Mouse (Mus musculus) T-helper 17 cell (primary cell): ENCODE measurements at regions not wholly inside any gene's neighbourhood (a gene's known extent, or its start where the extent isn't known, plus 50 kb on each side); places are given as distances from the start of the nearest gene placed in this dataset.

Source experiments
- in situ Hi-C, 2 experiments: fragments of 300-600 bp; cut with MboI, MseI; formaldehyde crosslinking; loops; 1 replicate in 1 of 2; 2 replicates in 1 of 2; pipeline ENCODE4 v1.15.1; 2025; ENCODE audit warnings: high pct_unique_total_duplicates in 2 of 2

- in situ Hi-C loops, result no loop called here
Measured at GRCm38 (mm10) chr1:186312698-186313097, 195.6 kb upstream of the Lyplal1 start.

DNA sequence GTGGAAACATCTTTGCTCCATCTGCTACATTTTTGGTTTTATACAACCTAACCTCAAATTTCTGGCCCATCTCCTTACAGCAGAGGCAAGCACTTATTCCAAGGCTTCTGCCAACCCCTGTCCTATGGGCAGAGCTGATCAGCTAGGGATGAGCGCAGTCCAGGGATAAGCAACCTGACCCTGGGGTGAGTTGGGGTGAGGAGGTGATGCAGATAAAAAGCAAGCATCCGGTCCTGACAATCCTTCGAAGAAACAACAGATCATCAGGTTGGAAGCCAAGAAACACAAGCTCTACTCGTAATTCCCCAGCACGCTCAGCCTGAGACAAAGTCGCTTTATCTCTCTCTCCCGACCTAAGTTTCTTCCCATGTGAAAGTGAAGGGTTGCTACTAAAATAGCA lies 194.9 kb upstream of the Lyplal1 start:
- in situ Hi-C loops, result no loop called here

DNA sequence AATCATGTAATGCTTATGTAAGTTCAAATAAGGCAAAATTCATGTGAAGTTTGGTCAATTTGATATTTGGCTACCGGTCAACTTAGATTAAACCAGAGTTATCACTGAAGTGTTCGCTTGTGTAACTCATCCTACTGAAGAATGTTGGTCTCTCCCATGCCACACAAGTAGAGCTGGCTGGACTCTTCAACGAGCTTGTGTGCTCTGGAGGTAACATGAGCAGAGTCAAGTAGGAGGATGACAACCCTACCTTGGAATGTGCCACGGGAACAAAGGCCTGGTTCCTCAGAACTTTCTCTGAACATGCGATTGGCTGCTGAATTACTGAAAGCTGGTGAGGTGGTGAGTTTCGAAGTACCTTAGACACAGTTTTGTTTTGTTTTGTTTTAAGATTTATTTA lies 190.5 kb upstream of the Lyplal1 start:
- in situ Hi-C loops, result no loop called here

DNA sequence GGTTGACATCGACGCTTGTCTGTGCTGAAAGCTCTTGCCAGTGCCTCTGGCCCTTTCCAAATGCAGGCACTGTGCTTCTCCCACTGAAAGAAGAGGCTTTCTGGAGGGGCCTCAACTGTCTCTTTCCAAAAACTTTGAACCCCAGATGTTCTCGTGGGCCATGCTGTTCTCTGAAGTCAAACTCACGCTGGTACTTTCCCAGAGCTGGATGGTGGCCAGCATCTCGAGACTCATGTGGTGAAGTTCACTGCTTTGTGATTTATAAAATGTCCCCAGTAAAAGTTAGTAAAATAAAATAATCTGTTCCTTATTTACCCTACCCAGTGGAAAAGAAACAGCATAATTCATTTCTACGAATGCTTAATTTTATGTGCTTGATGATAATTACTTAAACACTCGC lies 180.4 kb upstream of the Lyplal1 start:
- in situ Hi-C loops, result no loop called here

GRCm38 (mm10) chr1:186295201-186295600 lies 178.1 kb upstream of the Lyplal1 start:
- in situ Hi-C loops, result no loop called here

GRCm38 (mm10) chr1:186294635-186295034 lies 177.5 kb upstream of the Lyplal1 start:
- in situ Hi-C loops, result no loop called here

DNA sequence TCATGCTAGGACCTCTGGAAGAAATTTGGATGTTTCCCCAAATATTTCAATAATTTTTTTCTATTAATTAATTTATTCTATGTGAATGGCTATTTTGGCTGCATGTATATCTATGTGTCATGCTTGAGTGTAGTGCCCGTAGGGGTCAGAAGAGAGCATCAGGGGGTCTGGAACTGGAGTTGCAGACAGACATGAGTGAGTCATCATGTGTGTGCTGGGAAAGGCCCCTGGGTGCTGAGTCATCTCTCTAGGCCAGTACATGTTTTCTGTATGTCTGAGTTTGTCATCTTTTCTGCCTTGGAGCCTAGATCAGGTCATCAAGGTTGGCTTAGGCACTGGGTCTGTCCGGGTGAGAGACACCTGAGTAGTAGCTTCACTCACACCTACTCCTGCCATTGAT lies 172.0 kb upstream of the Lyplal1 start:
- in situ Hi-C loops, result no loop called here

- in situ Hi-C loops, result no loop called here
Measured at GRCm38 (mm10) chr1:186287831-186288230, 170.7 kb upstream of the Lyplal1 start.

- in situ Hi-C loops, result no loop called here
Measured at GRCm38 (mm10) chr1:186286401-186286800, 169.3 kb upstream of the Lyplal1 start.

DNA sequence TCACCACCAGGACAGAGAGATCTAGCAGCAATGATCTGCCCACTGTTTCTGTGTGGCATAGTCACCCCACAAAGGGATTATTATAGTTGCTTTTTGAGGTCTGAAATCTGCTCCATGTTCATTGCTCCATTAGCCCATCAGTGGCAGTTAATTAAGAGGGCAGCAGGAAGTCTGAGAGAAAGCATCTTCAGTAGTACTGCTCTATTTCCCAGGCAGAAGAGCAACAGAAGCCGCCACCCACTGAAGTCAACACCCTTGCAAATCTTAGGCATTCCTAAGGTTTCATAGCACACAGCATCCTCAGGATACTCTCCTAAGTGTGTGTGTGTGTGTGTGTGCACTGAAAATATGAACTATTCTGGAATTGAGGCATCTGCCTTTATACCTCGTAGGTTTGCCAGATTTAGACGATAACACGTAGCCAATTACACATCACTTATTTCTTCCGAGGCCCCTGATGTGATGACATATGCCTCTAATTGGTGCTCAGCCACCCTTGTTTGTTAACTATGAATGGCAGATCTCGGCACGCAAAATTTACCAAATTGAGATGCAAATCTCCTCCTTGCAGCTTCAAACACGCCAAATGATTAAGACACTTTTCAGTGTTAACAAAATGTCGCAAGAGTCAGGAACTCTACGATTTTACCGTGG lies 161.0 kb upstream of the Lyplal1 start:
- in situ Hi-C loops, result no loop called here

- in situ Hi-C loops, result no loop called here
Measured at GRCm38 (mm10) chr1:186271436-186271835, 154.3 kb upstream of the Lyplal1 start.

DNA sequence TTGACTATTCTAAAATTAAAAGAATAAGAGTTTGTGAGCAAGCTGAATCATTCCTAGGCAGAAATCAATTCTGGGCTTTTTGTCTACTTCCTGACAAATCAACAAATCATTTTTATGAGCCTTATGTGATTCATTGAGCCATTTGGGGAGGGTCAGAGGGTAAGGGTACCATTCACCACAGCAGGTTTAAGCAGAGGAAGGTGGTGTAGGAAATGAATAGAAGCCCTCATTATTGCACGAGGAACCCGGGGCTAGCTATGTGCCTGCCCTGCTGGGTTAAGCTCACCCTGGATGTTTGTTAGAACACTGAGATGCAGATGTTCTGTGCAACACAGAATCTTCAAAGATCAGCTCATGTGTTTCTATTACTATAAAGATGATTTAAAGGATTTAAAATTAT lies 150.2 kb upstream of the Lyplal1 start:
- in situ Hi-C loops, result no loop called here

DNA sequence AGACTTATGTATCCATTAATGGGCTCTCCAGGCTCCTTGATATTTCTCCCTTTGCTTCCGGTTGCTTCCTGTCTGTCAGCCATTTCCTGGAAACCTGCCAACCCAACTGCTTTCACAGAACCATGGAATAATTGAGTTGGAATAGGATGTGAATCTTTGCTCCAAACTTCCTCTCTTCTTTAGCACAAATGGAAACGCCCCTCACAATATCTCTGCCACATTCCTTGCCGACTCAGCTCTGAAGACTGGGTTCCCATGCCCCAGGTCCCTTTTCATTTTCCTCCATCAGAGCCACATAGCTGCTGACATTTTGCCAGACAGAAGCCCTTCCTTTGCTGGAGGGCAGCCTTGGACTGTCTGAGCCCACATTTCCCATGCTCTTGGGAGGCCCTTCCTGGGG lies 147.5 kb upstream of the Lyplal1 start:
- in situ Hi-C loops, result no loop called here

DNA sequence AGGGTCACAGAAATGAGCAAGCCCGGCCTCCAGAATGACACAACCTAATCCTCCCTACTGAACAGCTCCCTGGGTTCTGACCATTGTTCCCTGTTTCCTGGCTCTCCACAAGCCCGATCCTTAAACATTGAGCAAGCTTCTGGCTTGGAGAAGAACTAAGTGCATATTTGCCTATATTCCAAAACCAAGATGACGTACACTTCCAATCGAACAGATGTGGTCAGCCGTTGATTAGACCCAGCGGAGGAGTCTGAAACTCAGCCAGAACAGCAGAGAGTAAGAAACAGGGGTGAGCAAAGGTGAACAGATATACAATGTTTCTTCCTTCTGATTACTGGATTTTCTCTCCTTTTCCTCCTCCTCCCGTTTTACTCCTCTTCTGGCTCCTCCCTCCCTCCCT lies 146.8 kb upstream of the Lyplal1 start:
- in situ Hi-C loops, result no loop called here

- in situ Hi-C loops, result no loop called here
Measured at GRCm38 (mm10) chr1:186263196-186263595, 146.1 kb upstream of the Lyplal1 start.

- in situ Hi-C loops, result no loop called here
Measured at GRCm38 (mm10) chr1:186262040-186262439, 144.9 kb upstream of the Lyplal1 start.

DNA sequence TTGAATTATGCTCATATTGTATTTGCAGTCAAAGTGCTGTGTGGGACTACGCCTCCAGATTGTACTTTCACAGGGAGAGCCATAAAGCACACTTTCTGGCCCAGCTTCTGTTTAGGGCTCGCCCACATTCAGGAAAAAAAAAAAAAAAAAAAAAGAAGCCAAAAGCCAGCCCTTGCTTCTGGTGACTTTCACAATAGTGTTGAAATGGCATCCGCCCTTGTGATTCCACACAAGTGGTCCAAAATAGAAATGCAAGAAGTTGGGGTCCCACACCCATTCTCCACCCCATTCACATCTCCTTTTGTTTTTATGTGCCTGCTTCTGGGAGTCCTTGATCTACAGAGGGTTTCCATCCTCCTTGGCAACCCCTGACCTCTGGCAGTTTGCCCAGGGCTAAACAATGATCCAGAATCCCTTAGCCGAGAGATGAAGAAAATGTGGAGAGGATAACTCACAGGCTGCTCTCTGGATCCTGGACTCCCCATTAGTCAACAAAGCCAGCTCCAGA lies 144.3 kb upstream of the Lyplal1 start:
- in situ Hi-C loops, result no loop called here

GRCm38 (mm10) chr1:186257611-186258010 lies 140.5 kb upstream of the Lyplal1 start:
- in situ Hi-C loops, result no loop called here

GRCm38 (mm10) chr1:186255476-186256080 lies 138.5 kb upstream of the Lyplal1 start:
- in situ Hi-C loops, result no loop called here

DNA sequence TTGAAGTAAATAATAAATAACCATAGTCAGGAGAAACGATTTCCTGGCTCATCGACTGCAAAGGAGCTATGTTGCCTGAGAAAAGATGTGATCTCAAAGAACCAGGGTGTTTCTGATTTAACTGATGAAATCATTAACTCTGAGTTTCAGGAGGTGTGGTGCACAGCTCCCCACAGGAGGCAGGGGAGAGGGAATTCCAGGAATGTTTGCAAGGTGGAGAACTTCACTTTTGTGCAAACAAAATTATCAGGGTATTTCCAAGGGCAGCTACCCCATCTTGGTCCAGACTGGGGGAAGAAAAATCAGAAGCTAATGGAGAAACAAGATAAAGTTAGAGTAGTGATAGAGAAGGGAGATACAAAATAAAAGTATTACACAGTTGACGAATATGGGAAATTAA lies 137.4 kb upstream of the Lyplal1 start:
- in situ Hi-C loops, result no loop called here

- in situ Hi-C loops, result no loop called here
Measured at GRCm38 (mm10) chr1:186252551-186252950, 135.4 kb upstream of the Lyplal1 start.

- in situ Hi-C loops, result no loop called here
Measured at GRCm38 (mm10) chr1:186250316-186250715, 133.2 kb upstream of the Lyplal1 start.

DNA sequence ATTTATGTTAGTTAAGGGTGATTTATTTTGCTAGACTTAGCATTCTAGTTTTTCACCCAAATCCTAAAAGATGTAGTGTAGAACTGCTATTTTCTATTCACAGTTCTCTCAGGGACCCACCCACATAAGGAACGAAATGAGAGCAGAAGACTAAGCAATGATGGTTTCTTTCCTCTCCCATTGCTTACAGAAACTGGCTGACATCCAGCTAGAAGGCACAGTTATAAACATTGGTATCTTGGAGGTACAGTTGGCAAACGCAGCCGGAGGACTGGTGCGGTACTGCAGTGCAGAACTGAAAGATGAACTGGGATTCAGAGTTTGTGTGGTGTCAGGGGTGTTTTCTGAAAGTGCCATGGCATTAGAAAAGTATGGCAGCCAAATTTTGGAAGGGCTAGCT lies 132.1 kb upstream of the Lyplal1 start:
- in situ Hi-C loops, result no loop called here
